Mouse (Mus musculus) olfactory bulb, adult 2 months (tissue): ENCODE data around the gene Cfap206.

ENCODE experiments used
- CTCF ChIP-seq: fragments of 200-500 bp; IDR thresholded peaks from 2 replicates; pipeline ENCODE4 v1.5.1; 2012; ENCODE audit warnings: low read depth, mild to moderate bottlenecking, low read length, moderate library complexity; ENCODE audit not compliant: insufficient read depth
- POLR2A ChIP-seq: fragments of 200-500 bp; IDR thresholded peaks from 2 replicates; pipeline ENCODE4 v1.6.1; 2012; ENCODE audit warnings: mild to moderate bottlenecking, low read depth, low read length, moderate library complexity; ENCODE audit not compliant: insufficient read depth

DNA sequence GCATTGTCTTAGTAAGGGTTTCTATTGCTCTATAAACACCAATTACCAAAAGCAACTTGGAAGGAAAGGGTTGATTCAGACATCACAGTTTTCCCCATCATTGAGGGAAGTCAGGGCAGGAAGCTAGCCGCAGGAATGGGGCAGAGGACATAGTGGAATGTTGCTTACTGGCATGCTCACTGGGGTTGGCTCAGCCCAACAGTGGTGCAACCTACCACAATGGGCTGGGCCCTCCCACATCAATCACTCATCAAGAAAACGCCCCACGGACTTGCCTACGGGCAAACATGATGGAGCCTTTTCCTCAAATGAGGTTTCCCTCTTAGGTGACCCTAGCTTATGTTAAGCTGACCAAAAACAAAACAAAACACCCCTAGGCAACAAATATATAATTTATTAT lies 6.8 kb downstream of the Cfap206 start:
- TF ChIP-seq CTCF (no peak), POLR2A (no peak)
